Mouse (Mus musculus): Measurements from ENCODE around the gene Pithd1.
A peak's percentile ranks its signal among the peaks of the same experiment; 100 is the strongest.

Gene Pithd1

DNA sequence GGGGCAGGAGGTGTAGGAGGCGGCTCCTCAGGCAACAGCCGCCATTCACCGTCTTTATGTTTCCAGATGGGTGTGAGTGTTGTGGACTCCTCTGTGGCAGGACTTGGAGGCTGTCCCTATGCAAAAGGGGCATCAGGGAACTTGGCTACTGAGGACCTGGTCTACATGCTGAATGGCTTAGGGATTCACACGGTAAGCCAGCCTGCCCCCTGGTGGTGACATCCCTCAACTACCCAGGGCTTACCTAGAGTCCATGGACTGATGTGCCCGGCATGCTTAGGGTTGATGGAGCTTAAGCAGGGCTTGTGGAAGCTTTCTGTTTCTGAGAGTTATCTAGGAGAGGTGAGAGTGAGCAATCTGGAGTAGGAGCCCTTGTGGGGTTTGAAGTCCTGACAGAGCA, 26.3 kb downstream of the Pithd1 start:
- peak; percentile 87 for DNase-seq

- DNase-seq, result no peak
Observed at GRCm38 (mm10) chr4:135958354-135958753, 28.7 kb downstream of the Pithd1 start.

- no peak for DNase-seq
Observed at GRCm38 (mm10) chr4:135955886-135956285, 31.2 kb downstream of the Pithd1 start.

DNA sequence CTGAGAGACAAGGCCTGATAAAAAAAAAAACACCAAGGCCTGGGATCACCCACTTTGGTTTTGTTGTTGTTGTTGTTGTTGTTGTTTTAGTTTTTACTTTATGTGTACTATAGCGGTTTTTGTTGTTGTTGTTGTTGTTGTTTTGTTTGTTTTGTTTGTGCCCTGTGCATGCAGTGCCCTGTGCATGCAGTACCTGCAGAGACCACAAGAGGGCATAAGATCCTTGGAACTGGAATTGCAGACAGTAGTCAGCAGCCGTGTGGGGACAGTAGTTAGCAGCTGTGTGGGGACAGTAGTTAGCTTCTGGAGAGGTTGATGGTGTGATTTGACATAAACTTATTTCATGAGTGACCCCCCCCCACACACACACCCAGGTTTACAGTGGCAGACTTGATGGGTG, 32.8 kb downstream of the Pithd1 start:
- DNase-seq, result peak; percentile 79

DNA sequence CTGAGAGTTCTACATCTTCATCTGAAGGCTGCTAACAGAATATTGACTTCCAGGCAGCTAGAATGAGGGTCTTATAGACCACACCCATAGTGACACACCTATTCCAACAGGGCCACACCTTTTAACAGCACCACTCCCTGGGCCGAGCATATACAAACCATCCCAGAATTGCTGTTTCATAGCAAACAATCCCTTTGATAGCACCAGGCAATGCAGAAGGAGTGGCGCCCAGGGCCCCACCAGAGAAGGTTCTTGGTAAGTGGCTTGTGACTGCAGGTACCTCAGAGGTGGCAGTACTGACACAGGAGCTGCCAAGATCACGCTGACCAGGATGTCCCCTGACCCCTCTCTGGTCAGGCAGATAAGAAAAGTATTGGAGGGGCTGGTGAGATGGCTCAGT, 33.9 kb downstream of the Pithd1 start:
- DNase-seq, result no peak

- no peak for DNase-seq
Observed at GRCm38 (mm10) chr4:135951505-135951904, 35.6 kb downstream of the Pithd1 start.

DNA sequence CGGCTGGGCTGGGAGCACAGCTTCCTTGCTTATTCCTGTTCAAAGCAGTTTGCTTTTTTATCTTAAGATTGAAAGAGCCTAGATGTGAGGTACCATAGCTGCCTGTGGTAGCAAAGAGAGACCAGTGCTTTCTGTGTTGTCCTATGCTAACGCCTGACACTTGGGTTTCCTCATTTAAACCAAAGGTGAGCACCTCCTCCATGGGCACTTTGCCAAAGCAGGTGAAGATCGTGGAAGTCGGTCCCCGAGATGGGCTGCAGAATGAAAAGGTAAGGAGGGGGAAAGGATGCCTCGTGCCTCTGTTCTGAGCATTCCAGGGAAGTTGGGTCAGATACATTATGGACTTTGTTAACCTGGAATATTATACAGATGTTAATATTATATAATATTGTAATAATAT, 36.7 kb downstream of the Pithd1 start:
- DNase-seq, result no peak

- no peak for DNase-seq
Observed at GRCm38 (mm10) chr4:135949911-135950310, 37.2 kb downstream of the Pithd1 start.

DNA sequence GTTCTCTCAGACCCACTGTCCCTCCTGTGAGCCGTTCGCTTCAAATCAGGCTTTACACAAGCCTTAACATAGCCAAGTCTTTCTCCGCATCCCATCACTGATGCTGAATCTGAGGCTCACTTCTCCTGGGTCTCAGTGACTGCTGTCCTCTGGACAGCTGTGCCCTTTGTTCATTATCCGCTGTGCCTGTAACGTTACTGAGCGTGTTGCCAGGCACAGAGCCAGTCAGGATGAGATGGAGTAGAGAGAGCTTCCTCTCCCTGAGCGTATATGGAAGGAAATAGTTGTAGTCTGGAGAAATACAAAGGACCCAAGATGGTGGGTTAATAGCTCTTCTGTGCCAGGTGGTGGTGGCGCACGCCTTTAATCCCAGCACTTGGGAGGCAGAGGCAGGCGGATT, 37.6 kb downstream of the Pithd1 start:
- no peak for DNase-seq

GRCm38 (mm10) chr4:135948142-135948541, 38.9 kb downstream of the Pithd1 start:
- no peak for DNase-seq

GRCm38 (mm10) chr4:135946659-135947301, 40.3 kb downstream of the Pithd1 start:
- no peak for DNase-seq

DNA sequence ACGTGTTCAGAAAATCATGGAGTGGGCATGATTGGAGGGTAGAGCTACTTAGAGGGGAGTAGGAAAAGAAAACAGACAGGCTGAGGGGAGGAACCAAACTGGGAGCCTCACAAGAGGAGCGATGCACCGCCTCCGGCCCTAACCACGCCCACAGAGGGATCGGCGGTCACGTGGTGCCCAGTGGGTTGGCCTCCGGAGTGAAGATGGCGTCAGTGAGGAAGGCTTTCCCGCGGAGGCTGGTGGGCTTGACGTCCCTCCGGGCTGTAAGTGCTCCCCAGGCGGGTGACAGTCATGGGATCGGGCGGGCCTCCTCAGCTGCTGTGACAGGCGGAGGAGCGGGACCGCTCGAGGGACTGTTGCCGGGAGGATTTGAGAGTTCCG, 40.8 kb downstream of the Pithd1 start, which contains the start of gene Hmgcl:
Hmgcl (plus strand) TSS at position 171 of the 381 bp plus-strand sequence.
- peak; percentile 96 for DNase-seq

GRCm38 (mm10) chr4:135945706-135946105, 41.4 kb downstream of the Pithd1 start:
- DNase-seq, result no peak

DNA sequence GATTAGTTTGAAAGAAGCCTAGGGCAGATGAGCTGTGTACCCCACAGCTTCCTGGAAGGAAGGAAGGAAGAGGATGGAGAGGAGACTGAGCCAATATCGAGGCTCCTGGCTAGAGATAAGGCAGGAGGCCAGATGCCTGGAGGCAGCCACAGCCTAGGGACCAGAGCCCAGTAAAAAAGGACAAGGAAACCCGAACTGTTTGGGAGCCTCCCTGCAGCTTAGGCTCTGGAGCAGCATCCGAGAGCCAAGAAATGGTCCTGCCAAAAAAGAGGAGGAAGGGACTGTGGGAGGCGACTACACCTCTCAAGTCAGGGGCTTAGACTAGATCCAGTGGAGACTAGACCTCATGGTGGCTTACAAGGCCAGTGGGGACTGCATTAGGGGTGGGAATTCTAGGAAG, 43.7 kb downstream of the Pithd1 start:
- DNase-seq, result no peak

GRCm38 (mm10) chr4:135942193-135942592, 44.9 kb downstream of the Pithd1 start:
- DNase-seq, result no peak

DNA sequence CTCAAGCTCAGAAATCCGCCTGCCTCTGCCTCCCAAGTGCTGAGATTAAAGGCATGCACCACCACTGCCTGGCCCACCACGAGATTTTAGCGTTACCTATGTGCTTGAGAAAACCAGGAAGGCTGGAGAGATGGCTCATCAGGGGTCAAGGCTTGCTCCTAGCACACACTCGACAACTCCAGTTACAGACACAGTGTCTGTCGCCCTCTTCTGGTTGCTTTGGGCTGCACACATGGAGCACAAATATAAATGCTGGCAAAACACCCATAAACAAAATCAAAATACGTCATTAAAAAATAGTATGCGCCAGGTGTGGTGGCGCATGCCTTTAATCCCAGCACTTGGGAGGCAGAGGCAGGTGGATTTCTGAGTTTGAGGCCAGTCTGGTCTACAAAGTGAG, 46.0 kb downstream of the Pithd1 start:
- peak; percentile 26 for DNase-seq

DNA sequence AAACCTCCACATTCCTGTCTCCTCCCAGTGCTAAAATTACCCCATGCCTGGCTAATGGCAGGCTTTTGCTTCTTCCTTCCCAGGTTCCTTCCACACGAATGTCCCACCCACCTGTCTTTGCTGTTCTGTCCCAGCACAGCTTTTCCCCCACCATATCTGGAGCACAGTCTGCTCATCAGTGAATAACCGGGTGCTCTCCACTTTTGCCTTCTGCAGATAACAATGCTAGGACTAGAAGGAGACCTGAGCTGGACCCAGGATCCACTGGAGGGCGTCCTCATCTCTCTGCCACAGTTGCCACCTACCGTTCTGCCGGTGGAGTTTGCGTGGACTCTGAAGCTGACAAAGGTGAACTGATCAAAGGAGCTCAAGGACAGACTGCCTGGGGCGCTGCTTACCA, 48.2 kb downstream of the Pithd1 start:
- DNase-seq, result no peak

GRCm38 (mm10) chr4:135935502-135935901, 51.6 kb downstream of the Pithd1 start:
- DNase-seq, result no peak

GRCm38 (mm10) chr4:135934708-135935500, 52.2 kb downstream of the Pithd1 start:
- no peak for DNase-seq

GRCm38 (mm10) chr4:135931832-135932231, 55.2 kb downstream of the Pithd1 start:
- peak; percentile 56 for DNase-seq

GRCm38 (mm10) chr4:135930239-135930638, 56.8 kb downstream of the Pithd1 start:
- no peak for DNase-seq

GRCm38 (mm10) chr4:135929828-135930227, 57.2 kb downstream of the Pithd1 start:
- DNase-seq, result no peak

- no peak for DNase-seq
Observed at GRCm38 (mm10) chr4:135929405-135929804, 57.7 kb downstream of the Pithd1 start.

GRCm38 (mm10) chr4:135928376-135928775, 58.7 kb downstream of the Pithd1 start:
- no peak for DNase-seq

DNA sequence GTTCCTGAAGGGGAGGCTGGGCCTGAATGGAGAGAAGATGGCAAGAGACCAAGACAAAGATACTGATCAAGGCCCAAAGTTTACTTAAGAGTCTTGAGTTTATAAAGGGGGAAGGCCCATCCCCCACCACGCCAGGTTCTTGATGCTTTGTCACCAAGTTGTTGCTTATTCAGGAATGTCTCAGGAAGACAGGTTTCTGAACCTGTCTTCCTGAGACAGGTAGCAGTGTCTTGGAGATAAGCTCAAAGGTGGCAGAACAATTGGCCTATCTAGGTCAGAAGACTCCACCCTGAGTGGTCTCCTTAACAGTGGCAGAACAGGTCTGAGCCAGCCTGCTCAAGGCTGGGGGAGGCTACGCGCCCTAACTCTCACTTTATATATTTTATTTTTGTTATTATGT, 60.2 kb downstream of the Pithd1 start:
- DNase-seq, result no peak

Data from thymus, postnatal 14 days (tissue).